Mouse (Mus musculus): ENCODE results near the gene Ttc30b.
"Not testable (repeated sequence)": the region's sequence is repeated elsewhere in the genome, so short reads cannot be mapped to it uniquely, and the experiment has no call there.

Ttc30b gene

DNA sequence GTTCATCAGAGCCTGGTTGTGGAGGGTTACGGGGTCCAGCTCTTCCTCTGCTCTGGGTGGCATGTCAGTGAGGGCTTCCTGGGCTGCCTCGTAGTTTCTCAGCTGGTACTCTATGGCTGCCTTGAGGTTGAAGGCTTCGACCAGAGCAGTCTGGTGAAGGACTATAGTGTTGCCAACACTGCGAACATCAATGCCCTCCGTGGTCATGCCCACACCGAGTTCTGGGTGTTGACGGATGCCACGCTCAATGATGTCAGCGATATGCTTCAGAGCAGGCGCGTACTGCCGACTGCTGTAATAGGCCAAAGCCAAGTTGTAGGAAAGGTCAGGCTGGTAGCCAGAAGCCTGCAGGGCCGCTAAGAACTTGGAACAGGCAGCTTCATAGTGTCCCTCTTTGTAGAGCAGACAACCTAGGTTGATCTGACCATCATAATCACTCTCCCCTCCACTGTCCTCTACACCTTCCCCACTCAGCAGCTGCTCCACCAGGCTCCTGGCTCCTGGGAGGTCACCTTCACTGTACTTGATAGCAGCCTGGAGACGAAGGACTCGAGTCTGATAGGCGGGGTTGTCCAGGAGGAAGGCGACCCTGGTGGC, 767 bp downstream of the Ttc30b start:
- DNase-seq, result not testable (repeated sequence)

- not testable (repeated sequence) for DNase-seq
Observed at GRCm38 (mm10) chr2:75936685-75937084, 1.7 kb downstream of the Ttc30b start.

GRCm38 (mm10) chr2:75933541-75933940, 4.8 kb downstream of the Ttc30b start:
- no peak for DNase-seq

- no peak for DNase-seq
Observed at GRCm38 (mm10) chr2:75930941-75931340, 7.4 kb downstream of the Ttc30b start.

DNA sequence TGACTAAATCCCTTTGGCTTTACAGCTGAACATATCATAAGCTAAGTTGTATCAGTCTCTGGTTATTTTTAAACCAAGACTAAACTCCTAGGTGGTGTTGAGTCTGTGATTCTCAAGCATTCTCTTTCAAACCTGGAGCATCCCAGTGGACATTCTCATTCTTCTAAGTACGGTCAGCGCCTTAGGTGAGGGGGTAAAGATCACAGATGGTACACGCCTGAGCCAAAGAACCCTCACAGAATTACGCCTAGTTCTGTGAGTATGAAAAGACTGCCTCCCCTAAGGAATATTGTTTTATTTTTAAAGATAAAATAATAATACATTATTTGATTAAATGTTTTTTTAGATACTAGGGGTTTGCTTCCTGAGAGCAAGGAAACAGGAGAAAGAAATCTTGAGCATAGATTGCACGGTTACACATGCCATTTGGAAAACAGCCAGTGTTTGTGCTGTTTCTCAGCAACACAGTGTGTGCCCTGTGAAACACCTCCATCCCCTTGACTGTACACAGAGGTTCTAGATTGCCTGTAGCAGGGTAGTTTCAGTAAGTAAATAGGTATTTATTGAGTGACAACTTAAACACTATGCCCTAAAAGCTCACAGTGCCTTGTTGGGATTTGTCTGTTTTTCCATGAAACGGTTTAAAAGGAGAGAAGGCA, 8.5 kb downstream of the Ttc30b start:
- DNase-seq, result no peak

DNA sequence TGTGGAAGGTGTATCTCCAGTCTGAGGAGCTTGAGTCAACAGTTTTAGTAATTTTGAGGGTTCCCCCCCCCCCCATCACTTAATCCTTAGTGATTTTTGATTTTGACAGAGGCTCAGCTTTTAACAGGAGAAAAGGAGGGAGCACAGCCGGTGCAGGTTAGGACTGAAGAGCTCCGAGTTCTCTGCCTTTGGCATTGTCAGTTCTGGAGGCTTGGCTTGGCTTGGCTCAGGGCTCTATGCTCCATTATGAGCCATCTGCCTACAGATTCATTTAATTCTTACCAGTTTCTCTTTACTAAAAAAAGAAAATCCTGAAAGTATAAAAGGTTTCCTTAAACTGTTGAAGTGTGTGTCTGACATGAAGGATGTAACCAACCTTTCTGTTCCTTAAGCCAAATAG, 9.2 kb downstream of the Ttc30b start:
- peak; percentile 32 for DNase-seq

- no peak for DNase-seq
Observed at GRCm38 (mm10) chr2:75928011-75928410, 10.4 kb downstream of the Ttc30b start.

- no peak for DNase-seq
Observed at GRCm38 (mm10) chr2:75926061-75926460, 12.3 kb downstream of the Ttc30b start.

DNA sequence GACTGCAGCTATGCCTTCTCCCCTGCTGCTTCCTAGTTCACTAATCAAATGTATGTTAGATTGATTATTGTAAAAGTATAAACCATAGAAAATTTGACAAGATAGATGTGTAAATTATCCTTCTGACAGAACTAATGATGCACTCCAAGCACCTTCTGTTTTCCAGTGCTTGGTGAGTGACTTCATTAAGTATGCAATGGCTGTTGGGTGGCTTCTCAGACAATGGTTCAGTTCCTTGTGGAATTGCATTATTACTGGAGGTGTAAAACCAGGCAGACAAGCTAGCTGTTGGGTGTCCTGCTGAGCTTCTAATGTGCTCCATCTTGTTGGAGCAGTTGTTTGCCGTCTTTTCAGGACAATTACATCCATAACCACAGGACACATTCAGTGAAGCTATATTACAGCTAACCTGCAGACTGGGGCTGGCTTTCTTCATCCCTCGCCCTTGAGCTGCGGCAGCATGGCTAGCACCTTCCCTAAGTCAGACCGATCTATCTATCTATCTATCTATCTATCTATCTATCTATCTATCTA, 14.5 kb downstream of the Ttc30b start:
- no peak for DNase-seq

DNA sequence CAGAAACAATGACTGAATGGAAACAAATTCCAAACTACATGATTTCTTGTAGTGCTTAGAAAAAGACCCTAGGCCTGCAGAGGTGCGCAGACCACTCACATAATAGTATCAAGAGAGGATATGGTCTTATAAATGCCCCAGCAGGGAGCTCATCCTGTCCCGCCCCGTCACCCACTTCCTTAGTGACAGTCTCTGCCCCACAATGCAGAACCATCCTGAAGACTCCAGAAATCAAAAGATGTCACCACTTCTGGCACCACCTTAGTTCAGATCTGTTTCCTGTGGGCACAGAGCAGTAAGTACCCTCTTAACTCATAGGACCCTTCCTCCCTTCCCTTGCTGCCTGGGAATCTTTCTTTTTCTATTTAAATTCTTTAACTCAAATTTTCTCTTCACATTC, 23.3 kb downstream of the Ttc30b start:
- no peak for DNase-seq

- no peak for DNase-seq
Observed at GRCm38 (mm10) chr2:75907142-75907541, 31.2 kb downstream of the Ttc30b start.

- DNase-seq, result no peak
Observed at GRCm38 (mm10) chr2:75901869-75902268, 36.5 kb downstream of the Ttc30b start.

GRCm38 (mm10) chr2:75900281-75900680, 38.1 kb downstream of the Ttc30b start:
- DNase-seq, result no peak

- DNase-seq, result no peak
Observed at GRCm38 (mm10) chr2:75895711-75896110, 42.7 kb downstream of the Ttc30b start.

DNA sequence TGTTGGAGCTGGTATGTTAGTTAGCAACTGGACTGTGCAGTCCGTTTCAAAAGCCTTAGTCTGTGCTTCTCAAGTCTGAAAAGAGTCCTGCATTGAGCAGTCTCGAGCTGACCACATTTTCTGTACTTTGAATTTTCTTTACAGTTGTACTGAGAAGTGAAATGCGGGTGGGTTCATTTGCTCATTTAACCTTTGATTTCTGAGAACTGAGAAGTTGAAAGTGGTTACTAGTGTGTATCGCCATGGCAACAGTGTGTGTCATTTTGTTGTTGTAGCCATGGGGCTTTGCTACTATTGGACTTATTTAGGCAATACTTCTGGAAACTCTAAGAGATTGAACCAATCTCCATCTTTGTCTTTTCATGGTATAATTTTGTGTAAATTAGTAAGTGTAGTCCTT, 46.4 kb downstream of the Ttc30b start:
- no peak for DNase-seq

Measured in cerebellum, adult 8-10 months (tissue).